Comparison of ENCODE assay signal across 10 mouse cellular contexts in genomic region chr13:28721548-28721981, GRCm38 (mm10).
DNase-seq lines count a peak whose midpoint lies in the region; ATAC-seq lines count a peak whose summit lies in the region.
"Had no signal": no experiment of that assay in that cellular context is flagged by ENCODE, and none has a peak within 500 bp of the region (broad histone marks: within the 10 kb centered on the region; RNA-seq: fewer than 3 reads in every experiment).

No protein-coding gene starts in this region.

- H3K4me2 ChIP-seq in forebrain, embryonic 15.5 days (replicated peaks): peak overlapping the region; percentile 35
- H3K4me2 ChIP-seq in midbrain, embryonic 13.5 days (replicated peaks): peak overlapping the region; percentile 38
- H3K4me2 ChIP-seq in liver, embryonic 11.5 days: no peak overlapping the region
- H3K4me2 ChIP-seq: limb, embryonic 12.5 days had no signal

- peak overlapping the region; percentile 87 for H3K27ac ChIP-seq in forebrain, embryonic 15.5 days (replicated peaks)
- peak overlapping the region; percentile 85 for H3K27ac ChIP-seq in midbrain, embryonic 13.5 days
- no peak overlapping the region for H3K27ac ChIP-seq in liver, embryonic 11.5 days (ENCODE audit: low read depth, low read length)

- DNase-seq in cerebellum, adult 9-11 months: peak; percentile 3
- DNase-seq in cerebellum, adult 8-10 months: no peak
- peak; percentile 30 for DNase-seq in lung, postnatal 10 days
- DNase-seq in lung, postnatal 36 days: no peak
- no peak for DNase-seq in liver, embryonic 11.5 days (ENCODE audit: low spot score)
- DNase-seq: B cell, adult 2 months had no signal

- H3K9ac ChIP-seq in forebrain, embryonic 15.5 days (replicated peaks): 0 out of 2 replicates have a peak overlapping the region, but pooled peaks have one; percentile 24
- no peak overlapping the region for H3K9ac ChIP-seq in midbrain, embryonic 13.5 days (replicated peaks)
- no peak overlapping the region for H3K9ac ChIP-seq in liver, embryonic 11.5 days (ENCODE audit: low read depth, low read length)
- H3K9ac ChIP-seq: limb, embryonic 12.5 days had no signal

- WGBS in forebrain, embryonic 15.5 days: 22% methylated on average over 11 of the region's 11 CpGs
- 25% methylated on average over 11 of the region's 11 CpGs for WGBS in midbrain, embryonic 13.5 days
- WGBS in liver, embryonic 11.5 days: 84% methylated on average over 11 of the region's 11 CpGs

- H3K4me1 ChIP-seq in forebrain, embryonic 15.5 days: peaks cover 61% of the 10 kb centered on the region
- H3K4me1 ChIP-seq in midbrain, embryonic 13.5 days (replicated peaks): peaks cover 68% of the 10 kb centered on the region
- H3K4me1 ChIP-seq in liver, embryonic 11.5 days (replicated peaks; ENCODE audit: control insufficient read depth, insufficient read depth, low read length): peaks cover 8% of the 10 kb centered on the region

- H3K36me3 ChIP-seq in forebrain, embryonic 15.5 days: no peaks in the 10 kb centered on the region
- no peaks in the 10 kb centered on the region for H3K36me3 ChIP-seq in midbrain, embryonic 13.5 days
- no peaks in the 10 kb centered on the region for H3K36me3 ChIP-seq in liver, embryonic 11.5 days (ENCODE audit: control insufficient read depth, insufficient read depth, low read length)
- H3K36me3 ChIP-seq: limb, embryonic 12.5 days had no signal

- no peaks in the 10 kb centered on the region for H3K27me3 ChIP-seq in forebrain, embryonic 15.5 days
- H3K27me3 ChIP-seq in midbrain, embryonic 13.5 days: no peaks in the 10 kb centered on the region
- no peaks in the 10 kb centered on the region for H3K27me3 ChIP-seq in liver, embryonic 11.5 days (replicated peaks; ENCODE audit: control insufficient read depth, insufficient read depth, low read length)
- H3K27me3 ChIP-seq: limb, embryonic 12.5 days had no signal

- H3K4me3 ChIP-seq in forebrain, embryonic 15.5 days: no peak overlapping the region
- H3K4me3 ChIP-seq in midbrain, embryonic 13.5 days (replicated peaks): 0 out of 2 replicates have a peak overlapping the region, but pooled peaks have one; percentile 7
- H3K4me3 ChIP-seq in liver, embryonic 11.5 days (ENCODE audit: low read depth, low read length): no peak overlapping the region
- H3K4me3 ChIP-seq: limb, embryonic 12.5 days had no signal

- no peaks in the 10 kb centered on the region for H3K9me3 ChIP-seq in forebrain, embryonic 15.5 days
- no peaks in the 10 kb centered on the region for H3K9me3 ChIP-seq in midbrain, embryonic 13.5 days
- no peaks in the 10 kb centered on the region for H3K9me3 ChIP-seq in liver, embryonic 11.5 days (ENCODE audit: control insufficient read depth, low read length)
- H3K9me3 ChIP-seq: limb, embryonic 12.5 days had no signal

- no peak for ATAC-seq in forebrain, embryonic 15.5 days (replicated peaks)
- ATAC-seq in midbrain, embryonic 13.5 days: peak; percentile 57; the same call in 1 of the 2 replicates
- no peak for ATAC-seq in liver, embryonic 11.5 days (replicated peaks; ENCODE audit: low FRiP score)
- ATAC-seq in granulocyte monocyte progenitor cell, adult 5-6 weeks (replicated peaks; ENCODE audit: poor library complexity, severe bottlenecking): no peak

Comparison
In these comparisons a context has a peak if more than half of its experiments do, and no peak if none do; other contexts are left out.
1. DNase-seq: peak in cerebellum, adult 9-11 months (single experiment) and lung, postnatal 10 days (single experiment); none in cerebellum, adult 8-10 months (single experiment), lung, postnatal 36 days (single experiment) and liver, embryonic 11.5 days (single experiment).